Mouse (Mus musculus) left cerebral cortex, postnatal 10 days (tissue): ENCODE results near the gene Fbln1. TPM values are rescaled to one million over a fixed set of nuclear protein-coding genes. Genes with fewer than 3 reads are reported as not detected.

Source experiments
- DNase-seq, 2 experiments: peaks; one replicate each; pipeline ENCODE4 v3.0.0; 2021 to 2022; ENCODE audit warnings: low spot score in 2 of 2, mixed read lengths in 1 of 2; ENCODE audit errors: extremely low spot score in 1 of 2
- intact Hi-C: fragments of 180-260 bp; cut with DNase I; formaldehyde crosslinking; loops from one replicate; pipeline ENCODE4 v1.15.1; 2025
- total RNA-seq, 2 experiments: library from RNA; stranded (reverse); gene quantifications; 2 replicates each; pipeline ENCODE4 v1.2.3; 2021

The Fbln1 gene
- total RNA-seq, 2 experiments from 2014 or later = 11.9 to 12.0 TPM

DNA sequence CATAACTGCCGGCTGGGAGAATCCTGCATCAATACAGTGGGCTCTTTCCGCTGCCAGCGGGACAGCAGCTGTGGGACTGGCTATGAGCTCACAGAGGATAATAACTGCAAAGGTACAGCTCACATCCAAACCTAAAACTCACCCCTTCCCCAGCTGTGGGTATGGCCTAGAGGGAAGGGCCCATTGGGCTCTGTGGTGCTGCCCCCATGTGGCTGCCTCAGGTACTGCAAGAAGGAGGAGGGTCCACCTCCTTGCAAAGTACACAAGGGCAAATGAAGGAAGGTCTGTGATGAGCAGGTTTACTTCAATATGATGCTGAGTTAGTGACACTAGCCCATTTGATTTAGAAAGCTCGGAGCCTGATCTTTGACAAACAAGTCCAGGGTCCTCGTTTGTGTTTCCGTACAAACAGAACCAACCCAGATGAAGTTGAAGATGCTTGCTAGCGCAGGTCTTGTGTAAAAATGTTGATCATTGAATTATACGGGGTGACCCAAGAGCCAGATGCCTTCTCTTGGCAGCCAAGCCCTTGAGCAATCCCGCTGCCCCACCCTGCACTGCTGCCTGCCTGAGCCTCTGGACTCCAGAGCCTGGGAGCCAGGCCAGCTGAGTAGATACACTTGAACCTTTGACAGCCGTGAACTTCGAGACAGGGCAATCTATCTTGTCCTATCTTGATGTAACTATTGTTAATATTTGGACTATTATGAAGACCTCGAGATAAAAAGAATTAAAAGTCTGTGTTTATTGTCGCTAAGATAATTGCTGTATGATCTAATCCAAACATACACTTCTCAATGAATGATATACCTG, 25.9 kb downstream of the Fbln1 start:
- intact Hi-C loops = loop anchor here (5.0 kb wide), 1 partner anchor 79 kb away; no protein-coding TSS in a partner anchor
- DNase-seq = peak in 1 of 2 experiments; percentile 67

DNA sequence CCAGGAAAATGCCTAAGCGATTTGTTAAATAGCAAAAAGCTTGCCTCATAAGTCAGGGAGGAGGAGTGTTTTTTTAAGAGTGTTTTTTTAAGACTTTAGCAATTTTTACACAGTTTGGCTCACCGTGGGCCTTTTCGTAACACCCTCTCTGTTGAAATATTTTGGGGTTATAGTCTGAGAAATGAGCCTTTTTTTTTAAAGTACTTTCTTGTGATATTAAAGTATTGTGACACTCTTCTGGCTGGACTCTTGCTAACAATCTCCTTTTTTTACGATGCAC, 26.4 kb downstream of the Fbln1 start:
- intact Hi-C loops = loop anchor here (5.0 kb wide), 1 partner anchor 80 kb away; no protein-coding TSS in a partner anchor
- no peak for DNase-seq

DNA sequence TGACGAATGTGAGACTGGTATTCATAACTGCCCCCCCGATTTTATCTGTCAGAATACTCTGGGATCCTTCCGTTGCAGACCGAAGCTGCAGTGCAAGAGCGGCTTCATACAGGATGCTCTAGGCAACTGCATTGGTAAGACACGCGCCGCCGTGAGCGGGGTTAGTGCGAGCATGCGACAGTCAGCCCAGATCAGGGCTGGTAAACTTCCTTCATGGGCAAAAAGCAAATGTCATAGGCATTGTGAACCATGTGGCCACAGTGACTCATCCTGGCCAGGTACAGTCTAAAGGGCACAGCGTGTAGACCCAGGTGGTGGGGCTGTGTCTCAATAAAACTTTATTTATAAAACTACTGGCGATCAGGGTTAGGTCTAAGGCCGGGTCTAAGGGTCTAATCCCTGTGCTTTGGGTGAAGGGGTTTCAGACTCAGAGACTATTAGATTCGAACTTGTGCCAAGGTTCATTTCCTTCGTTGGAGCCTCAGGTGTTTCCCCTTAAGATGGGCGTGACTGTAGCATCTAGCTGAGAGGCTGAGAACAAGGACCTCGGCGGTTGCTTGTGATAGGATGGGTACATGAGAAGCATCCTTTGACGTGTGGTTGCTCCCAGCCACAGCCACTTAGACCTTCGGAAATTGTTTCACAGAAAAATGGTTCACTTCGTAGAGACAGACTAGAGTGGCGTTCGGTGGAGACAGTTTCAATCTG, 26.9 kb downstream of the Fbln1 start:
- intact Hi-C loops = loop anchor here (5.0 kb wide), 1 partner anchor 80 kb away; no protein-coding TSS in a partner anchor

DNA sequence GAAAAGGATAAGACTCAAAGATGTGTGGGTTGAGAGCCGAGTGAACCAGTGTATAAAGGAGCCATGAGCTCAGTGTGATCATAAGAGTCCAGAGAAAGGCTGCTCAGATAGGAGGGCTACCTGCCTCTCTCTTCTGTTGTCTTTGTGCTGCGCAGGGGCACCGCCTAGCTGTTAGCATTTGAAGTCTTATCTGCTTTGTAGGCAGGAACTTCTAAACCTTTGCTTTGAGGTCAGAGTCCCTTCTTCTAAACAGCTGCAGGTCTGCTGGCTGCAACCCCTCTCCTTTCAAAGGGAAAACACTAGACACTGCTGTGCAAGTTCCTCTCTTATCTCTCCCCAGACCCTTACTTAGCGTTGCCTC, 27.5 kb downstream of the Fbln1 start:
- intact Hi-C loops = loop anchor here (5.0 kb wide), 1 partner anchor 81 kb away; no protein-coding TSS in a partner anchor

More for the DNA sequence above, 26.9 kb downstream of the Fbln1 start:
- no peak for DNase-seq

DNA sequence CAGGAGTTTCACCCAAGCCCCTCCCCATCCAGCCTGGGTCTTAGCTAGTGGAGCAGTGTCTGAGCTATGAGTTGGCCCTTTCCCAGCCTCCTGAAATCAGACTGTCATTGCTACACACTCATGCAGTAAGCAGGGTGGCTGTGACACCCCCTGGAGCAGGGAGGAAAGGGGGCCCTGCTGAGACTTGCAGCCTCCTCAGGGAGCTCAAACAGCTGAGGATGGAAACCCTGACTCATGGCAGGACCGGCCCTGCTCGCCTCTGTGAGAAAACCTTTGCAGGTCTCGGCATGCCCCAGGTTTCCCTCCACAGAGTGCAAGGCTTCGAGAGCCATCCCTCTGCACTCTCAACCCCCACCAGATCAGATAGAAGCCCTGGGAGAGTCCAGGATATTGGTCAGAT, 27.9 kb downstream of the Fbln1 start:
- intact Hi-C loops = loop anchor here (5.0 kb wide), 1 partner anchor 81 kb away; no protein-coding TSS in a partner anchor
- DNase-seq = no peak

More for the DNA sequence above, 27.5 kb downstream of the Fbln1 start:
- no peak for DNase-seq

DNA sequence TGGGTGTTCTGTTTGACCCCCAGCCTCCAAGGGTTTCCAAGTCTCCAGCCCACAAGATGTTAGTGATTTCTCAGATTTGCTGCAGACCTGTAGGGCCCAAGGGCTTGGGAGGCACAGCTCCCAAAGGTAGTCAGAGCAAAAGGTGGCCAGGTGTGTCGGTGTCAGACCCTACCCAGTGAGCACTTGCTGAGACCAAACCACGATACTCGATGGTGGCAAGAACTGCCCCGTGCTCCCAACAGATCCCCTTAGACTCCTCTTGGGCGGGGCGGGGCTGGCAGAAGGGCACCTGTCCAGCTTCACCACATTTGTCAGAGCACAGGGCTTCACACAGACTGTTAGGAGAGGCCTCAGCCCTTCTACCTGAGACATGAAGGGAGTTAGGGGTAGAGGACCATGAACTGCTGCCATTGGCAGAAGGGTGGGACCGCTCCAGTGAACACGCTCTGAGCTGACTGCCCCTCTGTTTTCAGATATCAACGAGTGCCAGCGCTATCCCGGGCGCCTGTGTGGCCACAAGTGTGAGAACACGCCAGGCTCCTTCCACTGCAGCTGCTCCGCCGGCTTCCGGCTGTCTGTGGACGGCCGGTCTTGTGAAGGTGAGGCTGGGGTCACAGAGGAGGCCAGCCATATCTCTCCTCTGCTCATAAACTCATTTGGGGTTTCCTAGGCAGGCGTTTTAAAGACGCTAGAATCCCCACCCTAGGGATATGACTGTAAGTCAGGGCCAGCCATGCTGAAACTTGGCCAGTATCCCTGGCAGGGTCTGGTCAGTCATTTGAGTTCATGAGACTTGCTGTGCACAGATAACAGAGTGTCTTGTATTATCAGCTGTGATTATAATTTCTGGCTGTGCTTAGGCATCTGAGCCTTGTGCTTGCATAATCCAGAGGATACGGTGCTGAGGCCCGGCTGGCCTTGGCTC, 33.3 kb downstream of the Fbln1 start:
- intact Hi-C loops = no loop called here
- peak in 1 of 2 experiments; percentile 7 for DNase-seq

DNA sequence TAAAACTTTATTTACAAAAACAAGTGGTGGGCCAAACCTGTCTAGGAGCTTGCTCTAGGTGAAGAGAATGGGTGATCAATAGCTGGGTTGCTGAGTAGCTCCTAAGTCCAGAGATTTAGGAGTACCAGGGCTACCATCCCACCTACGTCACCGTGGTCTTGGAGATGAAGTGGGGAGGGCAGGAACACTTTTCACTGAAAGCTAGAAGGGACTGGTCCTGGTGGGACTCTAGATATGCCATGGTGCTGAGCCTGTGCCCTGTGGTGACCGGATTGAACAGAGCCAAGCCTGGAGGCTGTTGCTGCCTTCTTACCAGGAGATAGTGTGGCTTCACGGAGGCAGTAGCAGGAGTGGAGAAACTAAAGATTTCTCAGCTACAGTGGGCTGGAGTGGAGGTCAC, 34.3 kb downstream of the Fbln1 start:
- DNase-seq = no peak
- intact Hi-C loops = no loop called here

DNA sequence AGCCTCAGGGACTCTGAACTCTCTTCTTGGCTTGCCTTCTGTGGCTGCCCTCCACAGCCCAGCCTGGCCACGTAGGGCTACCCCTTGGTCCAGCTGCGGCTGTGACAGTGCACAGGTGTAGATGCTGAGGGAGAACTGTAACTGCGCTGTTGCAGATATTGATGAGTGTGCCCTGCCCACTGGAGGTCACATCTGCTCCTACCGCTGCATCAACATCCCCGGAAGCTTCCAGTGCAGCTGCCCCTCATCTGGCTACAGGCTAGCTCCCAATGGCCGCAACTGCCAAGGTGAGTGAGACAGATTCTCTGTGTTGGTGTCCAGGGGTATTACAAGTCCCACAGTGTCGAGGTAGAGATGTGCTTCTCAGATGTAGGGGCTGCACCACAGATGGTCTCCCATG, 36.1 kb downstream of the Fbln1 start:
- DNase-seq = peak in 1 of 2 experiments; percentile 14
- intact Hi-C loops = no loop called here

DNA sequence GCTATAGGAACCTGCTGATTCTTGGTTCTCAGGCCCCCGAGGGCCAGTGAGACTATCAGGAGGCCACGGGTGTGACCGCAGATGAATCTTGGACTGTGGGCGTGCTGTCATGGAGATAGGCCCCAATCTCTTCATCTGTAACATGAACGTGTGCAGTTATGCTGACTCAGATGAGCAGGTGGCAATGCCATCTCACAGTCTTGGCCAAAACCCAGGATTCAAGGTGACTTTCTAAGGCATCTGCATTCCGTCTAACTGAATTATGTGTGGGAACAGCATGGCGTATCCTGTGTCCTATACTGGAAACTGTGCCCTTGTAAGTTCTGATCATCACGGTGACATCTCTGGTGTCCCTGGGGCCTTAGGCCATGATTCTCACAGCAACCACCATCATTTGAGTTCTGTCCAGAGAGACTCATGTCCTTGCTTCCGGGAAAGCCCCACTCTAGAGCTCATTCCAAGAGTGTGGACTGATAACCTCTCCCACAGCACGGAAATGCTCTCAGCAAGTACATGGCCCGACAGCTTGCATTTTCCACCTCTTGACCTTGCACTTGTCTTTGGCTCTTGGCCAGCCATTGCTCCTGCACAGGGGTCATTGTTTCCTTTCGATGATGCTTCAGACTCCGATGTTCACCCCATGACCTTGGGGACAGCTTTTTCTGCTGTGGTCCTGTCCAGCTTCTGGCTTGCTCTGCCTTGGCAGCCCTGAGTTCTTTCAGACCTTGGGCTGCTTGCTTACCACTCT, 38.8 kb downstream of the Fbln1 start:
- intact Hi-C loops = no loop called here
- peak in 1 of 2 experiments; percentile 12 for DNase-seq

DNA sequence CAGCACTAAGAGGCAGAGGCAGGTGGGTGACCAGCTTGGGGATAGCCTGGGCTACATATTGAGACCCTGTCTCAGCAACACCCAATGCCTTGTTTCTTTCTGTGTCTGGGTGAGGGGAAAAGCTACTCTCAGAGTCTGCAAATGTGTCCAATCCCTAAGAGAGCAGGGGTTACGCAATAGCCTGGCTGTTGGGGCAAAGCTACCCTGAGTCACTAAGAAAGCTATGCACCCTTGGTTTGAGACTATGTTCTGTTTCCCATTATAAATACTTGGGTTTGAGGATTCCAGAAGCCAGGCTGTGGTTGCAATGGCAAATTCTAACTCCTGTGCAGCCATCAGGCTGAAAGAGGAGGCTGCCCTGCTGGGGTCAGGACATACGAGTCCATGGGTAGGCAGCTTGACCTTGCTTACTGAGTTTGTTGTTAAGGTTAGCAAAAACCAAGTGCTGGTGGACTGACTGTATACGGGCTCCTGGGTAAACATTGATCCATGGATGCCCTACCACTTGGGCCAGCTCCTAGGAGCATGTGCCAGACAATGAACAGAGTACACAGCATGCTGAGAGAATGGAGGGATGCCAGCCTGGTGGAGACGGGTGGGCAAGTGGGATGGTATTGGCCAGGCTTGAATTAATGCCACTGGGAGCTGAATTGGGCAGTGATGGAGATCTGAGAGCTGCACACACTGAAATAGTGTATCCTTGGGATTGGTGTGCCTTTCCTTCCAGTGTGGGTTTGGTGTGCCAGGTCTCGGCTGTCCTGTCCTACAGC, 39.7 kb downstream of the Fbln1 start:
- no peak for DNase-seq
- intact Hi-C loops = no loop called here

DNA sequence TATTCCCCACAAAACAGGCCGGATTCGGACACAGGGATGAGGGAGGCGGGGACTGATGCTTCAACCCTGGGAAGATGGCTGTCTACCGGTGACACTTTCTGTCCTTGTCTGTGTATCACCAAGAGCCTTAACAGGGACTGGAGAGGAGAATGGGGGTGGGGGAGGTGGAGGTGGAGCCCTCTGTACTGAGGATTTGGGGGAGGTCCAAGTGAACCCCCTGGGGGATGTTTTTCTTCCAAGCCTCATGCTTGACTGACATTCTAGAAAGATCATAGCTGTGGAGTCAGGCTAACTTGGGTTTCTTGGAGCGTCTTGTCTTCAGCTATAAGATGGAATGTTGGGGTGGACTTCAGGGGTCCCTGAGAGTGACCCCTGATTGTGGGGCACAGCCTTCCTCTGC, 40.3 kb downstream of the Fbln1 start:
- no peak for DNase-seq
- intact Hi-C loops = no loop called here

DNA sequence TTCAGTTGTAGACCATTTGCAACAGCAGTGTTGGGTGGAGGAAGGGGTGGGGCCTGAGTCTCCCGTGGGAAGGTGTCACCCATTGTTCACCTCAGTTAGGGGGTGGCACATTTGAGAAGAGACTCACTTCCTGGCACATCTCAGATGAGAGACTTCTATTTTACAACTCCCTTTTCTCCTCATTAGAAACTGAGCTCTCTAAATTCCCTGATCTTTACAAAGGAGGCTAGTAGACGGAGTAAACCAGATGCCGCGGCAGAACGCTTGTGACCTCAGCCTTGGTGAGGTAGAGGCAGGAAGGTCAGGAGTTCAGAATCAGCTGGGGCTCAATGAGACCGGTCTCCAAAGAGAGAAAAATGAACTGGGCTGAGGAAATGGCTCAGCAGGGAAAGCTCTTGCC, 41.2 kb downstream of the Fbln1 start:
- no peak for DNase-seq
- intact Hi-C loops = no loop called here

DNA sequence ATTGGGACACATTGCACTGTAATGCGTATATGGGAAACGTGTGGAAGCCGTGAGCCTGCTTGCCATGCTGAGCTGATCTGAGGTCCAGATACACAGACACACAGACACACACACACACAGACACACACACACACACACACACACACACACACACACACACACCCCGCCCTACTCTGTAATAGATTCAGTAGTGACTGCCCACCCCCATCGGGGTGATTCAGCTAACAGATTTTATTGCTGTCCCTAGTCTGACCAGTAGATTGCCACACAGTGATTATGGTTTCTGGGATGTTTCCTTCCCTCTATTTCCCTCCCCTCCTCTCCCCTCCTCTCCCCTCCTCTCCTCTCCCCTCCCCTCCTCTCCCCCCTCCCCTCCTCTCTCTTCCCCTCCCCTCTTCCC, 42.6 kb downstream of the Fbln1 start:
- DNase-seq = no peak
- intact Hi-C loops = no loop called here

DNA sequence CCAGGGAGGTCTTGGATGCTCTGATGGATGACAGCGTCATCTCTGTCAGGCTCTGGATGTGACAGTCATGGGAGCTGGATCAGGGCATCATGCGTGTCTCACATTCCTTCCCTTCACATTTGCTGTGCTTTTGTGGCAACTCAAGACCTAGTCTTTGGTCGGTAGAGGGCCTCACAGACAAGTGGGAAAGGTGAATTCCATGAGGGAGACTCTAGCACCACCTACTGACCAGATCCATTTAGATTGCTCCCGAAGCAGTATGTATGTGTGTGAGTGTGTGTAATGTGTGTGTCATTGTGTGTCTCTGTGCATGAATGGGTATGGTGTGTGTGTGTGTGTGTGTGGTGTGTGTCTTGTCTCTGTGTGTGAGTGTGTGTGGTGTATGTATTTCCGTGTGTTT, 43.5 kb downstream of the Fbln1 start:
- intact Hi-C loops = no loop called here
- peak; percentile 66 to 70 for DNase-seq

DNA sequence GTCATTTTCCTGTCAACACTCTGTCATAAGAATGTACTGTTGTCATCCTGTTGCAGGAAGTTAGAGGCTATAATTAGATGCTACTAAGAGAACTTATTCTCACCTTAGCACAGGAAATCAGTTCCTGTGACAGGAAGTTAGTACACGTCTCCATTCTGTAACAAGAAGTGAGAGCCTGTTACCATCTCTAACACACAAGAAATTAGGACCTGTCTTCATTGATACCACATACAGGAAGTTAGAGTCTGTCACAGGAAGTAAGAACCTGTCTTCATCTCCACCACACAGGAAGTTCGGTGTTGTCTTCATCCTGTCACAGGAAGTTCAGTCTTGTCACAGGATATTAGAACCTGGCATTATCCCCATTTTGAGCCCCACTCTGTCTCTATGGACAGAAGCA, 44.7 kb downstream of the Fbln1 start:
- DNase-seq = no peak
- intact Hi-C loops = loop anchor here (2.0 kb wide), 1 partner anchor 100 kb away; no protein-coding TSS in a partner anchor

DNA sequence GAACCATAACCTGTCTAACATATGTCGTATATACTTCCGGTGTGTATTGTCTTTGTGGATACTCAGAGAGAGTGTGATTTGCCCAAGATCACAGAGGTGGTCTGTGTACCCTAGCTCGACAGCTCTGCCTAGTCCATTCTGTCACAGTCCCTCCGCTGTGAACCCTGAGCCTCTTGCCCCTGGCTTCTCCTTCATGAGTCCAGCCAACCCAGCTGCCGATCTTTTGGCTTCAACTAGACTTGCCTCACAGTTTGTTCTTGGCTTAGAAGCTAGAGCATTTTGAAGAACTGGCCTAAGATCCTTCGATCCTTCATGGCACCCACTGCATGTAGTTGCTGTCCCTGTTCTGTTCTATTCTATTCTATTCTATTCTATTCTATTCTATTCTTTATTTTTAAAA, 46.7 kb downstream of the Fbln1 start:
- DNase-seq = no peak
- intact Hi-C loops = no loop called here

DNA sequence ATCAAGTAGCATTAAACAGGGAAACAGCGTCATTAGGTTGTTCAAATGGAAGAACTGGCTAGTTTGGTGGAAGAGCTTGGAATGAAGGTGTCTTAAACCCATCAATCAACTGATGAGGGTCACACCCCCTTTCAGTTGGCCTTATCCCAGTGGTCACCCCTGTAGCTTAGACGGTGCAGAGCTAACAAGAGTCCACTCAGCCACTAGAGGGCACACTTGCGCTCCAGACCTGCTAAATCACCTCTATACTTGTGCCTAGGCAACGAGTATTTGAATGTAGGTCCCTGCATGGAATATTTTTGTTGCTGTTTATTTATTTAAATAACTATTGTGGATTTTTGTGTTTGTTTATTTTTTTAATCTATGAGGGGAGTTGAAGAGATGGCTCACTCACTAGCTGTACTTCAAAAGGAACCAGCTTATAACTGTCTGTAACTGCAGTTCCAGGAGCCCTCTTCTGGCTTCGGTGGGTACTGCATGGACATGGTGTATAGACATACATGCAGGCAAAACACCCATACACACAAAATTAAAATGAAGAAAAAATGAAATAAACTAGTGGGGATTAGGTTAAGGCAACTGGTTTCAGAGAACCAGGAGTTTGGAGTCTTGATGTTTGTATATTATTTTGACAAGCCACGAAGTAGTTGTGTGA, 52.2 kb downstream of the Fbln1 start:
- intact Hi-C loops = no loop called here
- peak; percentile 32 to 78 for DNase-seq
